9 mouse cellular contexts compared by ENCODE assay signal in genomic region chr8:115618049-115618760, GRCm38 (mm10).
A peak's percentile ranks its signal among the peaks of the same experiment; 100 is the strongest.
DNase-seq lines count a peak whose midpoint lies in the region; ATAC-seq and TF ChIP-seq lines count a peak whose summit lies in the region.
"Had no signal": no experiment of that assay in that cellular context is flagged by ENCODE, and none has a peak within 500 bp of the region (broad histone marks: within the 10 kb centered on the region; RNA-seq: fewer than 3 reads in every experiment).

No protein-coding gene starts in this region.

- no peak overlapping the region for H3K9ac ChIP-seq in heart, embryonic 11.5 days (ENCODE audit: low read depth, low read length)
- H3K9ac ChIP-seq in lung, embryonic 14.5 days: no peak overlapping the region
- H3K9ac ChIP-seq in midbrain, embryonic 11.5 days (ENCODE audit: low read length): no peak overlapping the region

- H3K4me3 ChIP-seq in heart, embryonic 11.5 days (ENCODE audit: low read depth, low read length): no peak overlapping the region
- H3K4me3 ChIP-seq in lung, embryonic 14.5 days (ENCODE audit: low read depth, low read length): no peak overlapping the region
- H3K4me3 ChIP-seq in midbrain, embryonic 11.5 days (ENCODE audit: low read depth, low read length): no peak overlapping the region
- H3K4me3 ChIP-seq: erythroblast, embryonic 14.5 days had no signal

- no peak for ATAC-seq in heart, embryonic 11.5 days (replicated peaks; ENCODE audit: insufficient number of reproducible peaks, low FRiP score, low TSS enrichment)
- no peak for ATAC-seq in lung, embryonic 14.5 days (ENCODE audit: insufficient read depth)
- ATAC-seq in midbrain, embryonic 11.5 days (ENCODE audit: low FRiP score): no peak

- H3K9me3 ChIP-seq in heart, embryonic 11.5 days (replicated peaks; ENCODE audit: control insufficient read depth, low read length): no peaks in the 10 kb centered on the region
- no peaks in the 10 kb centered on the region for H3K9me3 ChIP-seq in lung, embryonic 14.5 days (ENCODE audit: low read depth, low read length)
- H3K9me3 ChIP-seq in midbrain, embryonic 11.5 days (ENCODE audit: control insufficient read depth, low read length): no peaks in the 10 kb centered on the region

- peak; percentile 41 for DNase-seq in heart, adult 8-10 months (ENCODE audit: low spot score)
- DNase-seq in CD4-positive, CD25-positive, alpha-beta regulatory T cell, adult 2 months (ENCODE audit: low read depth, low spot score): peak; percentile 76
- DNase-seq in frontal cortex, postnatal 14 days (ENCODE audit: low spot score in 2 of 2): peak; percentile 16 to 20
- peak; percentile 43 for DNase-seq in lung, embryonic 14.5 days
- peak; percentile 81 for DNase-seq in thymus, postnatal 14 days
- no peak for DNase-seq in Muller cell, postnatal 12 days (ENCODE audit: inconsistent ontology term)
- no peak for DNase-seq in midbrain, embryonic 11.5 days (ENCODE audit: low spot score, missing footprints)

- no peaks in the 10 kb centered on the region for H3K4me1 ChIP-seq in heart, embryonic 11.5 days (ENCODE audit: control insufficient read depth, insufficient read depth, low read length)
- no peaks in the 10 kb centered on the region for H3K4me1 ChIP-seq in lung, embryonic 14.5 days (ENCODE audit: insufficient read depth)
- H3K4me1 ChIP-seq in midbrain, embryonic 11.5 days (ENCODE audit: control insufficient read depth, insufficient read depth, low read length): no peaks in the 10 kb centered on the region

- no peaks in the 10 kb centered on the region for H3K36me3 ChIP-seq in heart, embryonic 11.5 days (ENCODE audit: control insufficient read depth, insufficient read depth, low read length)
- H3K36me3 ChIP-seq in lung, embryonic 14.5 days (ENCODE audit: insufficient read depth): no peaks in the 10 kb centered on the region
- H3K36me3 ChIP-seq in midbrain, embryonic 11.5 days (ENCODE audit: control insufficient read depth, insufficient read depth, low read length): no peaks in the 10 kb centered on the region

- H3K27me3 ChIP-seq in heart, embryonic 11.5 days (ENCODE audit: control insufficient read depth, insufficient read depth, low read length): no peaks in the 10 kb centered on the region
- no peaks in the 10 kb centered on the region for H3K27me3 ChIP-seq in lung, embryonic 14.5 days (ENCODE audit: insufficient read depth, low read length)
- no peaks in the 10 kb centered on the region for H3K27me3 ChIP-seq in midbrain, embryonic 11.5 days (ENCODE audit: control insufficient read depth, insufficient read depth, low read length)

- H3K4me2 ChIP-seq in heart, embryonic 11.5 days: no peak overlapping the region
- no peak overlapping the region for H3K4me2 ChIP-seq in lung, embryonic 14.5 days
- H3K4me2 ChIP-seq in midbrain, embryonic 11.5 days: no peak overlapping the region

- no peak for TF ChIP-seq CTCF in lung, embryonic 14.5 days (IDR thresholded peaks at IDR 0.05; ENCODE audit: low read depth)

- 77% methylated on average over 13 of the region's 13 CpGs for WGBS in heart, embryonic 11.5 days (ENCODE audit: insufficient replicate concordance)
- 68% methylated on average over 13 of the region's 13 CpGs for WGBS in lung, embryonic 14.5 days
- 91% methylated on average over 13 of the region's 13 CpGs for WGBS in midbrain, embryonic 11.5 days

- H3K27ac ChIP-seq in heart, embryonic 11.5 days (ENCODE audit: low read depth, low read length): no peak overlapping the region
- no peak overlapping the region for H3K27ac ChIP-seq in lung, embryonic 14.5 days (ENCODE audit: low read depth)
- no peak overlapping the region for H3K27ac ChIP-seq in midbrain, embryonic 11.5 days (ENCODE audit: low read depth, low read length)

Comparison
In these comparisons a context has a peak if more than half of its experiments do, and no peak if none do; other contexts are left out.
1. DNase-seq: peak in heart, adult 8-10 months (single experiment), CD4-positive, CD25-positive, alpha-beta regulatory T cell, adult 2 months (single experiment), frontal cortex, postnatal 14 days (2 of 2), lung, embryonic 14.5 days (single experiment) and thymus, postnatal 14 days (single experiment); none in Muller cell, postnatal 12 days (single experiment) and midbrain, embryonic 11.5 days (single experiment).